Mouse (Mus musculus) bone marrow, adult 2 months (tissue): ENCODE measurements around the gene Map3k21. TPM values are rescaled to one million over a fixed set of nuclear protein-coding genes. Genes with fewer than 3 reads are reported as not detected.

Source experiments
- H3K27ac ChIP-seq: fragments of 200-500 bp; 2 replicates; pipeline ENCODE4 v1.5.1; 2012; ENCODE audit warnings: low read depth, mild to moderate bottlenecking, control low read depth, inconsistent platforms, low read length; ENCODE audit not compliant: control insufficient read depth, poor library complexity, insufficient read depth
- H3K4me1 ChIP-seq: fragments of 200-500 bp; 2 replicates; pipeline ENCODE4 v1.6.1; 2011; ENCODE audit warnings: low read length; ENCODE audit not compliant: control insufficient read depth, insufficient read depth
- H3K4me3 ChIP-seq: fragments of 200-500 bp; replicated peaks from 2 replicates; pipeline ENCODE3; 2011; ENCODE audit warnings: mild to moderate bottlenecking, low read depth, low read length, control low read depth; ENCODE audit not compliant: control insufficient read depth
- CTCF ChIP-seq: fragments of 200-500 bp; IDR thresholded peaks from 2 replicates; pipeline ENCODE4 v1.5.1; 2011; ENCODE audit warnings: low read length, control low read depth; ENCODE audit not compliant: control insufficient read depth, insufficient read depth
- POLR2A ChIP-seq: fragments of 200-500 bp; IDR thresholded peaks from 2 replicates; pipeline ENCODE4 v1.6.1; 2011; ENCODE audit warnings: low read depth, mild to moderate bottlenecking, control low read depth, low read length, borderline replicate concordance; ENCODE audit not compliant: control insufficient read depth
- WGBS: fragments of 180-500 bp; shearing (Covaris S2); methylation state at CpG from one replicate; pipeline ENCODE4 v1.1.7; 2018; 5-methylcytosine and 5-hydroxymethylcytosine counted together
- polyA plus RNA-seq: library from polyadenylated mRNA; stranded (reverse); fragments of >200 nt; gene quantifications from 2 replicates; pipeline ENCODE4 v1.2.4, GENCODE M21; 2011; ENCODE audit warnings: low replicate concordance; ENCODE audit not compliant: missing spikeins, insufficient read depth, insufficient read length

The Map3k21 gene
- polyA plus RNA-seq, 1 experiment, result not detected

GRCm38 (mm10) chr8:125880447-125880846 is 29.8 kb upstream of the Map3k21 start:
- no peaks in the 10 kb centered on the region for H3K4me1 ChIP-seq
- no peak for TF ChIP-seq CTCF
- no peak for TF ChIP-seq POLR2A
- 78% methylated on average over 4 of the region's 4 CpGs for WGBS
- no peak overlapping the region for H3K27ac ChIP-seq
- H3K4me3 ChIP-seq, result no peak overlapping the region

GRCm38 (mm10) chr8:125887549-125887948 is 22.7 kb upstream of the Map3k21 start:
- TF ChIP-seq POLR2A, result no peak
- no peak for TF ChIP-seq CTCF
- Histone ChIP-seq H3K27ac (no peak overlapping the region), H3K4me1 (no peaks in the 10 kb centered on the region), H3K4me3 (no peak overlapping the region)
- WGBS, result 31% methylated on average over 9 of the region's 9 CpGs

DNA sequence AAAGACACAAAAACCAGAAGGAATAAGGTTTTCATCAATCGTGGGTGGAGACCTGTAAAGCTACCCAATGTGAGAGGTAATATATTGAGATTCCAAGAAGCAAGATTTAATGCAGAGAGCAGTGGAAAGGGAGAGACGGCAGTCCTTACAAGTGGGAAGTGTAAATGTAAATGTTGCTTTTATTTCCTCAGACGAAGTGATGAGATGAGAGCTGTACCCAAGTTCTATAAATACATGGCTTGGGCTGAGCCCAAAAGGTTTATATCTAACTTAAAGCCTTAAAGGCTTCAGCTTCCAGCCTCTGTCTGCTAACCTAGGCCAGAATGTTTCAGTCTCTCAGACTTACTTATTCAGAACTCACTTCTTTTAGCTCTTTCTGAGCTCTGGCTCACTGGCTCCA is 20.3 kb upstream of the Map3k21 start:
- no peak overlapping the region for H3K27ac ChIP-seq
- no peak overlapping the region for H3K4me3 ChIP-seq
- H3K4me1 ChIP-seq, result no peaks in the 10 kb centered on the region
- WGBS, result 72% methylated on average over 3 of the region's 3 CpGs
- TF ChIP-seq POLR2A, result no peak
- no peak for TF ChIP-seq CTCF

GRCm38 (mm10) chr8:125897388-125897787 is 12.9 kb upstream of the Map3k21 start:
- TF ChIP-seq POLR2A (no peak), CTCF (no peak)
- no peaks in the 10 kb centered on the region for H3K4me1 ChIP-seq
- H3K27ac ChIP-seq, result no peak overlapping the region
- 58% methylated on average over 11 of the region's 11 CpGs for WGBS
- H3K4me3 ChIP-seq, result no peak overlapping the region

DNA sequence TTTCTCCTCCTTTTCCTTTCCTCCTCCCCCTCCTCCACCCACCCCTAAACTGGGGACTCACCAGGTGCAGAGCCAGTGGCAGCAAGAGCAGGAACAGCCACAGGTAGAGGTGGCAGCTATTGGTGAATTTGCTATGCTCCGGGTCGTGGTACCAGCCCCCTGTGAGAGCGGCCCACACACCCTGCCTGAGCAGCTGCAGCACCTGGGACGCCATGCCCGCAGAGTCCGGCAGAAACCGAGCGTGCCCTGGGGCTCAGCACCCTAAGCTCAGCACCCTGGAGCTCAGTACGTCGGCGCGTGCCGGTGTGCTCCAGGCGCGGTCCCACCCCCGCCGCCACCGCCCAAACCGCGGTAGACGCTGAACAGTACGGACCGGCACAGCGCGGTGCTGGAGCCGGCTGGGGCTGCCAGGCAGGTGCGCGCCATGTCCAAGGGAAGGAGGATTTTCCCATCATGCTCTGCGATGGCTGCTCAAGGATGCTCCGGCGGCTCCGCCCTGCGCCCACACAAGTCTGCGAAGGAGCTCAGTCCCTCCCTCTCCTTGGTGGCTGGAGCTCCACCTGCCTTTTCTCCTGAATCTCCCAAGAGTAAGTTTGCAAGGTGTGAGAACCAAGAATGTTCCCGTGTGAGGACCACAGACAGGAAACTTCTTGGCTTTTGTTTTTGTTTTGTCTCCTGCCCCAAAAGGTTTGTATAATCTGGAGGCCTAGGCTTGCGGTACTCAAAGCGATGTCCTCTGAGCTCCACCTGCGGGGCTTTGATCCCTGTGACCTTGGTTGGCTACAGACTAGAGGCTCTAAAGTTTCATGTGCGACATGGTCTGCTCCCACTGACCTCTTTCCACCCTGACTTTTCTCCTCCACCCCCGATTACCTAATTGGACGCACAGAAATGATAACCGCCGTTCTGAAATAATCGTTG is 12.1 kb upstream of the Map3k21 start, which contains the start of gene Pcnx2:
Gene Pcnx2, minus strand, starts transcription at position 450 of the 921 bp plus-strand sequence.
- WGBS, result 13% methylated on average over 44 of the region's 44 CpGs
- no peak for TF ChIP-seq POLR2A
- no peak for TF ChIP-seq CTCF
- no peak within 1 kb of the TSS for H3K4me3 ChIP-seq
- H3K4me1 ChIP-seq, result no peaks in the 10 kb centered on the region
- no peak within 1 kb of the TSS for H3K27ac ChIP-seq

- WGBS, result 0% methylated on average over 6 of the region's 6 CpGs
- no peak overlapping the region for H3K27ac ChIP-seq
These were observed 11.4 kb upstream of the Map3k21 start for GRCm38 (mm10) chr8:125898899-125899298.

DNA sequence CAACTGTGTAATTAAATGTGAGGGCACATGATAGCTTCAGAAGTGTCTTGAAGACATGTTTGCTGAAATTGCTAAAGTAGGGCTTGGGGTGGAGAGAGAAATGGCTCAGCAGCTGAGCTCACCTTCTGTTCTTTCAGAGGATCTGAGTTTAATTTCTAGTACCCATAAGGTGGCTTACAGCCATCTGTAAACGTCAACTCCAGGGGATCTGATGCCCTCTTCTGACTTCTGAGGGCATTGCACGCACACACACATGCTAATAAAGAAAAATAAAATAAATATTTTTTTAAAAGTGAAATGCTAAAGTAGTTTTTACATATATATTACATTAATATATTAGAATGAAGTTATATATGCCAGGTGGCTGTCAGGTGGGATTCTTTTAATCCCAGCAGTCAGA is 9.1 kb upstream of the Map3k21 start:
- peaks cover 2% of the 10 kb centered on the region; the same call in 1 of the 2 replicates for H3K4me1 ChIP-seq
- no peak for TF ChIP-seq POLR2A
- TF ChIP-seq CTCF, result no peak
- H3K4me3 ChIP-seq, result no peak overlapping the region
- no peak overlapping the region for H3K27ac ChIP-seq
- WGBS, result 36% methylated on average over 2 of the region's 2 CpGs

More at GRCm38 (mm10) chr8:125898899-125899298, 11.4 kb upstream of the Map3k21 start:
- no peaks in the 10 kb centered on the region for H3K4me1 ChIP-seq
- TF ChIP-seq POLR2A, result no peak
- 0 out of 2 replicates have a peak, but pooled peaks have one; percentile 24 for TF ChIP-seq CTCF
- no peak overlapping the region for H3K4me3 ChIP-seq

DNA sequence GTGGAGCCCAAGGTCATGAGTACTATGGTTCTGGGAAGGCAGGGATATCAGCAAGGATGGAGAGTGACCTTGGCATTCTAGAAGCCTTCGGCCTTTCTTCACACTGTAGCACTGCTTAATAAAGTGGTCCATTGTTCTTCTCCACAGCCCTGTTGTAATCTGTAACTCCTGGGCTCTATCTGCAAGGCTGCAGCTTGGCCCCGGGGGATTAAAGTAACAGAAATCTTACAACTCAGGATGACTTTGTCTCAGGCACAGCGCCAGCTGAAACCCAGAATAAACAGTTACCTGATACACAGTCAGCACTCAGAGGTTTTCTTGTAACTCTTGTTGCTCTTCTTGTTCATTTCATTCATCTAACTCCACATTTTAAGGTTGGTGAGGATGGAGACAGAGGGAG is 7.7 kb upstream of the Map3k21 start:
- 69% methylated on average over 3 of the region's 3 CpGs for WGBS
- H3K4me1 ChIP-seq, result peaks cover 2% of the 10 kb centered on the region; the same call in 1 of the 2 replicates
- no peak overlapping the region for H3K4me3 ChIP-seq
- TF ChIP-seq CTCF (no peak), POLR2A (no peak)
- H3K27ac ChIP-seq, result no peak overlapping the region

DNA sequence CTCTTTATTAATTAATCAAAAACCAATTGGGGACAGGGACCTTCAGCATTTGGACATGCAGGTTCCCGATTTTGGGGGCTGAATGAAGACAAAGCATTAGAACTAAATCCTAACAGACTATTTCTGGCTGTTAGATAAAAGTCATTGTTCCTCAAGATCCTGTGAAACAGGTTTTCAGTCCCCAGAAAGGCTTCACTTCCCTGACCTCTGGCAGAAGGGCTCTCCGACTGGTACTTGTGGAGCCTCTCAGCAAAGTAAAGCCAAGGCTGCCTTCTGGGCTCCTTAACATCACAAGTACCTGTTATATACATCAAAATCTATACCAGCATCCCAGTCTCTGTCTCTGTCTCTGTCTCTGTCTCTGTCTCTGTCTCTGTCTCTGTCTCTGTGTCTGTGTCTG is 4.9 kb upstream of the Map3k21 start:
- 74% methylated on average over 2 of the region's 2 CpGs for WGBS
- peaks cover 2% of the 10 kb centered on the region; the same call in 1 of the 2 replicates for H3K4me1 ChIP-seq
- no peak for TF ChIP-seq CTCF
- TF ChIP-seq POLR2A, result no peak
- H3K27ac ChIP-seq, result no peak overlapping the region
- no peak overlapping the region for H3K4me3 ChIP-seq
